Mouse (Mus musculus): Measurements from ENCODE around the gene Hoxa3. TPM values are rescaled to one million over a fixed set of nuclear protein-coding genes. Genes with fewer than 3 reads are reported as not detected.
A peak's percentile ranks its signal among the peaks of the same experiment; 100 is the strongest.

Hoxa3 gene
- polyA plus RNA-seq, 1 experiment from 2014 or later: 0.86 TPM

- peaks cover 100% of the 10 kb centered on the region for H3K27me3 ChIP-seq (ENCODE audit: control insufficient read depth, insufficient read depth, low read length)
- H3K36me3 ChIP-seq (ENCODE audit: control insufficient read depth, insufficient read depth, low read length): no peaks in the 10 kb centered on the region
- WGBS: 8% methylated on average over 8 of the region's 9 CpGs
- H3K4me2 ChIP-seq (ENCODE audit: low read length): peak overlapping the region; percentile 99
- H3K27ac ChIP-seq (replicated peaks in 1 of 2; ENCODE audit: control insufficient read depth in 1 of 2, insufficient read depth in 1 of 2, low read depth in 2 of 2, low read length in 2 of 2): no peak overlapping the region
- H3K9ac ChIP-seq (ENCODE audit: low read length): 0 out of 2 replicates have a peak overlapping the region, but pooled peaks have one; percentile 52
- no peak for ATAC-seq (ENCODE audit: insufficient number of reproducible peaks, insufficient read depth, low FRiP score, low read depth)
- peaks cover 4 to 15% of the 10 kb centered on the region in 2 experiments; a peak in 3 of 4 replicates for H3K4me1 ChIP-seq (ENCODE audit: control insufficient read depth in 2 of 2, insufficient read depth in 2 of 2, low read length in 2 of 2)
- no peaks in the 10 kb centered on the region for H3K9me3 ChIP-seq (ENCODE audit: control insufficient read depth, low read length)
- H3K4me3 ChIP-seq (ENCODE audit: control insufficient read depth in 1 of 2, insufficient read depth in 1 of 2, low read depth in 1 of 2, low read length in 2 of 2): peak overlapping the region; percentile 10 to 67; a peak in 3 of 4 replicates
Measured at GRCm38 (mm10) chr6:52159979-52160378, 53.2 kb downstream of the Hoxa3 start.

- H3K27ac ChIP-seq (replicated peaks in 1 of 2; ENCODE audit: control insufficient read depth in 1 of 2, insufficient read depth in 1 of 2, low read depth in 2 of 2, low read length in 2 of 2): peak overlapping the region; percentile 55 to 67
- H3K36me3 ChIP-seq (ENCODE audit: control insufficient read depth, insufficient read depth, low read length): no peaks in the 10 kb centered on the region
- WGBS: 7% methylated on average over 12 of the region's 12 CpGs
Measured at GRCm38 (mm10) chr6:52159164-52159761, 53.9 kb downstream of the Hoxa3 start.

GRCm38 (mm10) chr6:52158276-52159051, 54.7 kb downstream of the Hoxa3 start, which contains the start of gene Hoxa1:
Hoxa1 (minus strand) TSS chr6:52158317.
- H3K4me1 ChIP-seq (ENCODE audit: control insufficient read depth in 2 of 2, insufficient read depth in 2 of 2, low read length in 2 of 2): peaks cover 3 to 15% of the 10 kb centered on the region in 2 experiments; a peak in 3 of 4 replicates
- peak within 1 kb of the TSS; percentile 99 for H3K4me2 ChIP-seq (ENCODE audit: low read length)
- no peaks in the 10 kb centered on the region for H3K36me3 ChIP-seq (ENCODE audit: control insufficient read depth, insufficient read depth, low read length)
- peaks cover 100% of the 10 kb centered on the region for H3K27me3 ChIP-seq (ENCODE audit: control insufficient read depth, insufficient read depth, low read length)
- H3K27ac ChIP-seq (replicated peaks in 1 of 2; ENCODE audit: control insufficient read depth in 1 of 2, insufficient read depth in 1 of 2, low read depth in 2 of 2, low read length in 2 of 2): peak within 1 kb of the TSS; percentile 55 to 67
- WGBS: 1% methylated on average over 52 of the region's 55 CpGs
- H3K9me3 ChIP-seq (ENCODE audit: control insufficient read depth, low read length): no peaks in the 10 kb centered on the region
- peak within 1 kb of the TSS; percentile 67 for H3K9ac ChIP-seq (ENCODE audit: low read length)
- peak; percentile 67 for ATAC-seq (ENCODE audit: insufficient number of reproducible peaks, insufficient read depth, low FRiP score, low read depth)
- peak within 1 kb of the TSS; percentile 63 to 67 for H3K4me3 ChIP-seq (ENCODE audit: control insufficient read depth in 1 of 2, insufficient read depth in 1 of 2, low read depth in 1 of 2, low read length in 2 of 2)

More at GRCm38 (mm10) chr6:52159164-52159761, 53.9 kb downstream of the Hoxa3 start:
- peak; percentile 27; the same call in 1 of the 2 replicates for ATAC-seq (ENCODE audit: insufficient number of reproducible peaks, insufficient read depth, low FRiP score, low read depth)
- peaks cover 100% of the 10 kb centered on the region for H3K27me3 ChIP-seq (ENCODE audit: control insufficient read depth, insufficient read depth, low read length)
- H3K9me3 ChIP-seq (ENCODE audit: control insufficient read depth, low read length): no peaks in the 10 kb centered on the region
- H3K4me3 ChIP-seq (ENCODE audit: control insufficient read depth in 1 of 2, insufficient read depth in 1 of 2, low read depth in 1 of 2, low read length in 2 of 2): peak overlapping the region; percentile 63 to 67
- peak overlapping the region; percentile 67 for H3K9ac ChIP-seq (ENCODE audit: low read length)
- H3K4me1 ChIP-seq (ENCODE audit: control insufficient read depth in 2 of 2, insufficient read depth in 2 of 2, low read length in 2 of 2): peaks cover 4 to 15% of the 10 kb centered on the region in 2 experiments; a peak in 3 of 4 replicates
- peak overlapping the region; percentile 99 for H3K4me2 ChIP-seq (ENCODE audit: low read length)

DNA sequence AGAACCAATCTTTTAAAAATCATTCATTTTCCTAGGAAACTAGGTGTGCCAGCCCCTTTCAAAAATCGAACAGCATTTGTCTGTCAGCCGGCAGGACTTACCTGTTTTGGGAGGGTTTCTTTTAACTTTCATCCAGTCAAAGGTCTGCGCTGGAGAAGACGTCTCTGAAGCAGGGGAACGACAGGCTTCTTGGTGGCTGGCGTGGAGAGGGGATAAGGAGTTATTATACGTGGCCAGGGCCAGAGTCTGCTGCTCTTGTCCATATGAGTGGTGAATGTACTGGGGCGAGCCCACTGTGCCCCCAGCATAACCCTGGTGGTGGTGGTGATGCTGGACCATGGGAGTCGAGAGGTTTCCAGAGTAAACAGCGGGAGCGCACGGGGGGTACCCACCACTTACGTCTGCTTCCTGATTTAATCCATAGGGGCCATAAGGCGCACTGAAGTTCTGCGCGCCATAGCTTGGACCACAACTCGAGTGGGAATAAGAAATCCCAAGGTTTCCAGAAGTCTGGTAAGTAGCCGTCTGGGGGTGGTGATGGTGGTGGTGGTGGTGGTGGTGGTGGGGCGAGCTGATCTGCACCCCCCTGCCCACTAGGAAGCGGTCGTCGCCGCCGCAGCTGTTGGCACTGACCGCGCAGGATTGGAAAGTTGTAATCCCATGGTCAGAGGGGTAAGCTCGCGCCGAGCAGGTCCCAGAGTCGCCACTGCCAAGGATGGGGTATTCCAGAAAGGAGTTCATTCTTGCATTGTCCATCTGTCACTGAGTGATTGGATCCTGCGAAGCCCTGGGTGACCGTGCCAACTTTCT, 55.5 kb downstream of the Hoxa3 start:
- no peak overlapping the region for H3K27ac ChIP-seq (replicated peaks in 1 of 2; ENCODE audit: control insufficient read depth in 1 of 2, insufficient read depth in 1 of 2, low read depth in 2 of 2, low read length in 2 of 2)
- no peaks in the 10 kb centered on the region for H3K9me3 ChIP-seq (ENCODE audit: control insufficient read depth, low read length)
- under 1% methylated on average over 32 of the region's 32 CpGs for WGBS
- H3K4me2 ChIP-seq (ENCODE audit: low read length): peak overlapping the region; percentile 99
- ATAC-seq (ENCODE audit: insufficient number of reproducible peaks, insufficient read depth, low FRiP score, low read depth): no peak
- no peaks in the 10 kb centered on the region for H3K36me3 ChIP-seq (ENCODE audit: control insufficient read depth, insufficient read depth, low read length)
- peaks cover 100% of the 10 kb centered on the region for H3K27me3 ChIP-seq (ENCODE audit: control insufficient read depth, insufficient read depth, low read length)
- H3K4me3 ChIP-seq (ENCODE audit: control insufficient read depth in 1 of 2, insufficient read depth in 1 of 2, low read depth in 1 of 2, low read length in 2 of 2): peak overlapping the region; percentile 63 to 67
- peak overlapping the region; percentile 9; the same call in 1 of the 2 replicates for H3K9ac ChIP-seq (ENCODE audit: low read length)
- H3K4me1 ChIP-seq (ENCODE audit: control insufficient read depth in 2 of 2, insufficient read depth in 2 of 2, low read length in 2 of 2): peaks cover 0 to 15% of the 10 kb centered on the region in 2 experiments; a peak in 3 of 4 replicates

DNA sequence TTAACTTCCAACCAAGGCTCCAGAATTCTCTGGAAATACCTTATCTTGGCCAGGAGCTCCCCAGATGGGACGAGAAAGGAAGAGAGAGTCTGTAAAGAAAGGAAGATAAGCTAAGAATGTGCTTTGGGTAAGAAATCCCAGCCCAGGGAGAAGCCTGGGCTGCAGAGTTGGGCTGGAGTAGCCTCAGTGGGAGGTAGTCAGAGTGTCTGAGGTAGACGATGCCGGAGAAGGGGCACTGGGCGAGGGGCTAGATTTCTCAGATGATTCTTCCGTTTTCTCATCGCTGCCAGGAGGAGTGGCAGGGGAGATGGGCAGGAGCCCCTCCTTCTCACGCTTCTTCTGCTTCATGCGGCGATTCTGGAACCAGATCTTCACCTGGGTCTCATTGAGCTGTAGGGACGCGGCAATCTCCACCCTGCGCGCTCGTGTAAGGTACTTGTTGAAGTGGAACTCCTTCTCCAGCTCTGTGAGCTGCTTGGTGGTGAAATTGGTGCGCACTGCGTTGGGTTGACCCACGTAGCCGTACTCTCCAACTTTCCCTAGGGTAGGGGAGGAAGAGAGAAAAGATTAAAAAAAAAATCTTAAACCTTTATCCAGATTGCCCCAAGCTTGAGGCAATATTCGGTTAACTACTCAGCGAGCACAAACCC, 56.5 kb downstream of the Hoxa3 start:
- H3K27ac ChIP-seq (replicated peaks in 1 of 2; ENCODE audit: control insufficient read depth in 1 of 2, insufficient read depth in 1 of 2, low read depth in 2 of 2, low read length in 2 of 2): no peak overlapping the region
- no peaks in the 10 kb centered on the region for H3K36me3 ChIP-seq (ENCODE audit: control insufficient read depth, insufficient read depth, low read length)
- H3K4me2 ChIP-seq (ENCODE audit: low read length): peak overlapping the region; percentile 99; the same call in 1 of the 2 replicates
- no peak for ATAC-seq (ENCODE audit: insufficient number of reproducible peaks, insufficient read depth, low FRiP score, low read depth)
- H3K27me3 ChIP-seq (ENCODE audit: control insufficient read depth, insufficient read depth, low read length): peaks cover 100% of the 10 kb centered on the region
- no peak overlapping the region for H3K9ac ChIP-seq (ENCODE audit: low read length)
- H3K4me3 ChIP-seq (ENCODE audit: control insufficient read depth in 1 of 2, insufficient read depth in 1 of 2, low read depth in 1 of 2, low read length in 2 of 2): peak overlapping the region; percentile 63 to 67; a peak in 2 of 4 replicates
- peaks cover 0 to 15% of the 10 kb centered on the region in 2 experiments; a peak in 3 of 4 replicates for H3K4me1 ChIP-seq (ENCODE audit: control insufficient read depth in 2 of 2, insufficient read depth in 2 of 2, low read length in 2 of 2)
- no peaks in the 10 kb centered on the region for H3K9me3 ChIP-seq (ENCODE audit: control insufficient read depth, low read length)
- 3% methylated on average over 20 of the region's 20 CpGs for WGBS

- H3K27me3 ChIP-seq (ENCODE audit: control insufficient read depth, insufficient read depth, low read length): peaks cover 100% of the 10 kb centered on the region
- ATAC-seq (ENCODE audit: insufficient number of reproducible peaks, insufficient read depth, low FRiP score, low read depth): no peak
- no peaks in the 10 kb centered on the region for H3K9me3 ChIP-seq (ENCODE audit: control insufficient read depth, low read length)
- WGBS: 58% methylated on average over 3 of the region's 3 CpGs
- no peak overlapping the region for H3K4me3 ChIP-seq (ENCODE audit: control insufficient read depth in 1 of 2, insufficient read depth in 1 of 2, low read depth in 1 of 2, low read length in 2 of 2)
- H3K4me2 ChIP-seq (ENCODE audit: low read length): no peak overlapping the region
- H3K4me1 ChIP-seq (ENCODE audit: control insufficient read depth in 2 of 2, insufficient read depth in 2 of 2, low read length in 2 of 2): peaks cover 0 to 11% of the 10 kb centered on the region in 2 experiments; a peak in 3 of 4 replicates
- H3K27ac ChIP-seq (replicated peaks in 1 of 2; ENCODE audit: control insufficient read depth in 1 of 2, insufficient read depth in 1 of 2, low read depth in 2 of 2, low read length in 2 of 2): no peak overlapping the region
- no peak overlapping the region for H3K9ac ChIP-seq (ENCODE audit: low read length)
- H3K36me3 ChIP-seq (ENCODE audit: control insufficient read depth, insufficient read depth, low read length): no peaks in the 10 kb centered on the region
Measured at GRCm38 (mm10) chr6:52155471-52155870, 57.7 kb downstream of the Hoxa3 start.
